Mouse (Mus musculus) urinary bladder, adult 18-20 months (tissue): ENCODE measurements around the gene Gcdh.
A peak's percentile ranks its signal among the peaks of the same experiment; 100 is the strongest.

Experiments
- DNase-seq, 2 experiments: peaks; one replicate each; pipeline ENCODE4 v3.0.0; 2022; ENCODE audit warnings: low spot score in 2 of 2, mixed read lengths in 2 of 2

The Gcdh gene

GRCm38 (mm10) chr8:84893709-84894134 is at the start of gene Gcdh:
Gene Gcdh, minus strand, starts transcription at chr8:84893921.
- DNase-seq, result peak; percentile 70 to 91

DNA sequence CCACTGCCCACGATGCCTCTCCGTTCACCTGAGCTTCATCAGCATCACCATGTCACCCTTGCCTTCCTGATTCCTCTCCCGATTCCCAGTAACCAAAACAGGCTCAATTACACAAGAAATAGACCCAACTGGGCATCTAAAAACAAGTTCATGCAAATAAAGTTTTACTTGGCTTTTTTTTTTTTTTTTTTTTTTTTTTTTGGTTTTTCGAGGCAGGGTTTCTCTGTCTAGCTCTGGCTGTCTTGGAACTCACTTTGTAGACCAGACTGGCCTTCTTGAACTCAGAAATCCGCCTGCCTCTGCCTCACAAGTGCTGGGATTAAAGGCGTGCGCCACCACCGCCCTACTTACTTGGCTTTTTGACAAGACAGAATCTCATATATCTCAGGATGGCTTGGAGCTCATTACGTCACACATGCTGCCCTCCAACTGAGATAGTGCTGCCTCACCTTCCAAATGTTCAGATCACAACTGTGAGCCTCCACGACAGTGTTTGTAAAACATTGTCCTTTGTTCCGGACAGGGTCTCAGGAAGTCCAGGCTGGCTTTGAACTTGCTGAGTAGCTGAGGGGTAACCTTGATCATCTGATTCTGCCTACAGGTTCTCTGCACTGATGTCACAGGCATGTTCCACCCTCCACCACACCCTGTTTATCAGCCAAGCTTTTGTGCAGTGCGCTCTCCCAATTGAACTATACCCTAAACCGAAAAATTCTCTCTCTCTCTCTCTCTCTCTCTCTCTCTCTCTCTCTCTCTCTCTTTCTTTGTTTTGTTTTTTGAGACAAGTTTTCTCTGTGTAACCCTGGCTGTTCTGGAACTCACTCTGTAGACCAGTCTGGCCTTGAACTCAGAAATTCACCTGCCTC is 44.1 kb upstream of the Gcdh start:
- DNase-seq, result no peak

DNA sequence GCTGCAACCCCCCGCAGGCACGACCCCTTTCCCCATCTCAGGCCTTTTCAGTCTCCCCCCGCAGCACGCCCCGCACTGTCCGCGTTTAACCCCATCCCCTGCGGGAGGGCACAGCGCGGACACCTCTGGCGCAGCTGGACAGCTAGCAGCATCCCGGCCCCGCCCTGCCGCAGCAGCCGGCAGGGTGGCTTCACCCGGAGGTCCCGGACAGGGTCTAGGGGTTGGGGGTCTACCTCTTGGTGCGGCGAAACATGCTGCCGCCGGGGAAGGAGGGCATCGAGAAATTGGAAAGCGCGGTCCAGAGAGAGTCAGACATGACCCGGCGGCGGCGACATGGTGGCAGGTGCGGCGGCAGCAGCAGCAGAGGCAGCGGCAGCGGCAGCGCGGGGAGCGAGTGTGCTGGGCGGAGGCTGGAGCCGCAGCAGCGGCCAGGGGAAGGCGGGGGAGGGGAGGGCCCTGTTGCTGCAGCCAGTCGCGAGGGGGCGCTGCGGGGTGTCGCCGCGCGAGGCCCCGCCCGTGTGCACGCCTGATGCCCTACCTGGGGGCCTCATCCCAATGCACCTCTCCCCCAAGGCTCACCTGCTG is 43.3 kb upstream of the Gcdh start, which contains the start of gene Mast1:
TSS of gene Mast1 (minus strand) at position 398 of the 585 bp plus-strand sequence.
- no peak for DNase-seq

GRCm38 (mm10) chr8:84936041-84936961 is 42.6 kb upstream of the Gcdh start:
- DNase-seq, result no peak

- no peak for DNase-seq
These were observed 41.8 kb upstream of the Gcdh start for GRCm38 (mm10) chr8:84935489-84935888.

DNA sequence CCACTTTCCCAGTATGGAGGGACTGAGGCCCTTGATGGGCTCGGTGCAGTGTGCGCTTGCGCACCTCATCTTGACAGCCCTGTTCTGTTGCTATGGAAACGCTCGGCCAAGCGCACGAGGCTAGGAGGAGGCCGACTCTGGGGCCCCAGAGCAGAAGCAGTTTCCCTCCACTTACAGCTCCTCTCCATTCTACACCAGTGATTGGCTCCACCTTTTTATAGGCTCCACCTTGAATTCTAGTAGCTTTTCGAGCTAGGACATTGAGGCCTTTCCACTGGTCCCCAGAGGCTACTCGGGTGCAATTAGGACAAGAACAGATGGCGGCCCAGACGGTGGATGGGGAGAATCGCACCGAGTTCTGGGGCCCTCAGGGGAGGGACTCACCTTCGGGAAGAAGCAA is 41.1 kb upstream of the Gcdh start:
- DNase-seq, result no peak

DNA sequence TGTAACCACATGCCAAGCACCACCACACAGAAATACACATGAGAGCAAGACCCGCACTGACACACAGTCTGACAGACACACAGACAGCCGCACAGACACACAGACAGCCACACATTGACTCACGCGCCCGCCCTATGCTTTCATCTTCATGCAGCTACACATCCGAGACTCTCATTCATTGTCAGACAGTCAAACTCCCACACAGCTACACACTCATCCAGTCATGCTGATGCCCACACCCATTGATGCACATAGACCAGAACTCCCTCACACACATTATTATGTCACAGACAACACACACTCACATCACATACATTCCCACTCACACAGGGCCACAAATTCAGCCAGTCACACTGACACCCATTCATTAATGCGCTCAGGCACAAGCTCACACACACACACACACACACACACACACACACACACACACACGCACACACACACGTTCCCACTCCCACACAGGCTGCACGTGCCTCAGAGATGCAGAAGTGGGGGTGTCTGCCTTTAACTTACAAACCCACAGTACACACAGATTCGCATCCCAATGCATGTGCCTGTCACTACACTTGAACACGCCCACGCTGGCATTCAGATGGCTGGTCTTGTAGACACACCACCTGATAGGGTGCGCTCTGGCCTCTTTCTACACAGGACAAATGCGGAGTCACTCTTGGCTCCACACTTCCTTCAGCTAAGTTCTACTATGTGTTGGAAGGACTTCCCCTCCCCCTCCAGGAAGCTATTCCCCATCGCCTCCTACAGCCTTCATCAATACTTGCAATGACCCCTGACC is 40.2 kb upstream of the Gcdh start:
- no peak for DNase-seq

GRCm38 (mm10) chr8:84930582-84930981 is 36.9 kb upstream of the Gcdh start:
- no peak for DNase-seq

DNA sequence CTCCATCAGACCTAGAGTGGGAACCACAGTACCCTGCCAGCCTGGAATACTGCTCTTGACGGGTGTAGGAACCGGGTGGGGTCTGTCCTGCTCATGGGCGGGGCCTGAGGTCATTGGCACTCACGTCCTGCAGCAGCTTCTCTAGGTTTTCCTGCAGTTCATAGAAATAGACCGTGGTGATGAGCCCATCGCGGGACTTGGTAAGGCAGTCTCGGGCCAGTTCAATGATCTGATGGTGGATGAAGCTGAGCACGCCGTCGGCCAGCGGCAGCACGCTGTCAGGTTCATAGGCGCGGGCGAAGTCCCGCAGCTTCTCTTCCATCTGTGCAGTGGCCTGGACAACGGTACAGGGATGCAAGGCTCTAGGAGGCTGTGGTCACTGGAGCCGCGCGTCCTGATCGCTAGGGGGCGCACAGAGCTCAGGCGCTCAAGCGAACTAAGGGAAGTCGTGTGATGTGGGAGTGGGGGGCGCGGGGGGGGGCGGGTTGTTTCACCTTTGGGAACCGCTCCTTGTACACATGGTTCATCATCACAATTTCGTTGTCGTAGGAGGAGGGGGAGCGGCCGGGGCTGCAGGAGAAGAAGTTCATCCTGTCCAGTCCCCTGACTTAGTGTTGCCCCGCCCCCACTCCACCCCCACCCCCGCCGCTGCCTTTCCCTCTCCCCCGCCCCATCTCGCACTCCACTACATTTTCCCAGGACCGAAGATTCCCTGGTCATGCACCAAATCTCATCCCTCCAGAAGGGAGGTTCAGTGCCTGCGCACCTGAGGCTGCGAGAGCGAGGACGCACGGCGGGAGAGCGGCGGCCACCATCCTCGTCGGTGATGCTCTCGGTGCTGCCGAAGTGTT is 35.0 kb upstream of the Gcdh start:
- DNase-seq, result peak in 1 of 2 experiments; percentile 57

GRCm38 (mm10) chr8:84927513-84927912 is 33.8 kb upstream of the Gcdh start:
- DNase-seq, result no peak

GRCm38 (mm10) chr8:84925557-84925956 is 31.8 kb upstream of the Gcdh start:
- no peak for DNase-seq

- no peak for DNase-seq
These were observed 27.9 kb upstream of the Gcdh start for GRCm38 (mm10) chr8:84921596-84921995.

- no peak for DNase-seq
These were observed 24.9 kb upstream of the Gcdh start for GRCm38 (mm10) chr8:84918646-84919045.

- no peak for DNase-seq
These were observed 24.1 kb upstream of the Gcdh start for GRCm38 (mm10) chr8:84917781-84918180.

- no peak for DNase-seq
These were observed 21.5 kb upstream of the Gcdh start for GRCm38 (mm10) chr8:84915269-84915668.

DNA sequence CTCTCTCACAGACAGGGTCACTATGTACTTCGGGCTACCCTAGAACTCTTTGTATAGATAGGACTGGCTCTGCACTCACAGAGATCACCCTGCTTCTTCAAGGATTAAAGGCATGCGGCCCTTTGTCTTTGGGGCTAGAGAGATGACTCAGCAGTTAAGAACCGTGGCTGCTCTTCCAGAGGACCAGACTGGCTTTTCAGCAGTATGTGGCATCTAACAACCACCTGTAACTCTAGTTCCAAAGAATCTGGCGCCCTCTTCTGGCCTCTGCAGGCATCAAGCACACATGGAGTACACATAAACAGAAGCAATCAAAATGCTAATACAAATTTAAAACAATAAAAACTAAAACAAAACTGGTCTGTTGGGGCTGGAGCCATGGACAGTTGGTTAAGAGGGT is 20.2 kb upstream of the Gcdh start:
- DNase-seq, result no peak

- DNase-seq, result no peak
These were observed 19.8 kb upstream of the Gcdh start for GRCm38 (mm10) chr8:84913502-84913900.

GRCm38 (mm10) chr8:84912895-84913501 is 19.3 kb upstream of the Gcdh start:
- peak; percentile 66 to 70 for DNase-seq

DNA sequence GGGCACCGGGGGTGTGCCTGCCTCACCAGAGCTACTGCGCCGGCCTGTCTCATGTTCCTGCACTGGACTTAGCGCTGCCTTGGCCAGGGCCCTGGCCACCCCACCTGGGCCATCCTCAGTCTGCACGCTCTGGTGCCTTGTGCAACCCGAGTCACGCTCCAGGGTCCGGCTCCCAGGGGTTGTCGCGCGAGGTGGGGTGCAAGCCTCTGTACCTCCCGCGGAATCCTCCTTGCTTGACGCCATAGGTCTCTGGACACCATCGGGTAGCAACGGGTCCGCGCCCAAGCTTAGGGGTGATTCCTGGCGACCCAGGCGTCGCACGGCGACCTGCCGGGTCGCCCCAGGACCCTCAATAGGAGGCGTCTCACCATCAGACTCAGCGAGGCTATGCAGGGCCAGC is 18.7 kb upstream of the Gcdh start:
- DNase-seq, result no peak

- DNase-seq, result no peak
These were observed 18.1 kb upstream of the Gcdh start for GRCm38 (mm10) chr8:84911854-84912253.
